Mouse (Mus musculus): ENCODE measurements around the gene Coro1c.

DNA sequence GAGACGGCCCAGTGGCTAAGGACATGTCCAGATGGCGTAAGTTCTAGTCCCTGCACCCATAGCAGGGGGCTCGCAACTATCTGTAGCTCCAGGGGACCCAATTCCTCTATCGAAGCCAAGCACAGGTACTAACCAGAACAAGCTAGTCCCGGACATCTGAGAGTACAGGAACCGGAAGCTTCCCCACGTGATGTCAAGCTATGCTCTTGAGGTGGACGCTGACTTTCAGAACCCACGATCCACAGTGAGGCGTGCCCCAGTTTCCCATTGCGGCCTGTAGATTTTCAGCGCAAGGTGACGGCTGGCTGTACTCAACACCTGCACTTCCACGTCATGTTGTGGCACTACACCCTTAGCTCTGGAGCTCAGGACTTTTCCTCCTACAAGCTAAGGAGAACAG lies 27.4 kb downstream of the Coro1c start:
- TF ChIP-seq POLR2A (IDR thresholded peaks at IDR 0.05; ENCODE audit: borderline replicate concordance, low read depth, low read length) (no peak), CTCF (IDR thresholded peaks at IDR 0.05; ENCODE audit: low read depth, low read length) (no peak)

Measured in bone marrow macrophage, adult 2 months (primary cell).